Mouse (Mus musculus): Measurements from ENCODE around the gene Haus2. TPM values are rescaled to one million over a fixed set of nuclear protein-coding genes. Genes with fewer than 3 reads are reported as not detected.

The Haus2 gene
- polyA plus RNA-seq, 1 experiment from 2014 or later, result 24.6 TPM

- Histone ChIP-seq H3K9ac (replicated peaks; ENCODE audit: low read depth, low read length) (no peak overlapping the region), H3K9me3 (ENCODE audit: control insufficient read depth, low read depth, low read length) (no peaks in the 10 kb centered on the region), H3K27me3 (ENCODE audit: control insufficient read depth, insufficient read depth, low read length) (no peaks in the 10 kb centered on the region), H3K36me3 (ENCODE audit: control insufficient read depth, insufficient read depth, low read length) (no peaks in the 10 kb centered on the region), H3K4me1 (ENCODE audit: control insufficient read depth, insufficient read depth, low read length) (no peaks in the 10 kb centered on the region), H3K4me3 (ENCODE audit: low read depth, low read length) (no peak overlapping the region), H3K4me2 (replicated peaks; ENCODE audit: low read depth, low read length) (no peak overlapping the region), H3K27ac (ENCODE audit: low read length) (no peak overlapping the region)
- 84% methylated on average over 3 of the region's 3 CpGs for WGBS
- ATAC-seq (ENCODE audit: insufficient number of reproducible peaks, insufficient read depth, low FRiP score, low read depth), result no peak
Measured at GRCm38 (mm10) chr2:120663491-120664154, 54.4 kb downstream of the Haus2 start.

GRCm38 (mm10) chr2:120667446-120667845 lies 58.3 kb downstream of the Haus2 start:
- 83% methylated on average over 2 of the region's 2 CpGs for WGBS

GRCm38 (mm10) chr2:120670253-120670652 lies 61.1 kb downstream of the Haus2 start:
- no peaks in the 10 kb centered on the region; the same call in 1 of the 2 replicates for H3K36me3 ChIP-seq (ENCODE audit: control insufficient read depth, insufficient read depth, low read length)
- no peaks in the 10 kb centered on the region for H3K9me3 ChIP-seq (ENCODE audit: control insufficient read depth, low read depth, low read length)
- no peak overlapping the region for H3K4me2 ChIP-seq (replicated peaks; ENCODE audit: low read depth, low read length)
- WGBS, result 66% methylated on average over 2 of the region's 2 CpGs
- ATAC-seq (ENCODE audit: insufficient number of reproducible peaks, insufficient read depth, low FRiP score, low read depth), result no peak
- no peaks in the 10 kb centered on the region for H3K27me3 ChIP-seq (ENCODE audit: control insufficient read depth, insufficient read depth, low read length)
- H3K27ac ChIP-seq (ENCODE audit: low read length), result no peak overlapping the region
- no peak overlapping the region for H3K9ac ChIP-seq (replicated peaks; ENCODE audit: low read depth, low read length)
- no peak overlapping the region for H3K4me3 ChIP-seq (ENCODE audit: low read depth, low read length)
- H3K4me1 ChIP-seq (ENCODE audit: control insufficient read depth, insufficient read depth, low read length), result no peaks in the 10 kb centered on the region

More at GRCm38 (mm10) chr2:120667446-120667845, 58.3 kb downstream of the Haus2 start:
- ATAC-seq (ENCODE audit: insufficient number of reproducible peaks, insufficient read depth, low FRiP score, low read depth), result no peak
- Histone ChIP-seq H3K27ac (ENCODE audit: low read length) (no peak overlapping the region), H3K36me3 (ENCODE audit: control insufficient read depth, insufficient read depth, low read length) (no peaks in the 10 kb centered on the region), H3K4me3 (ENCODE audit: low read depth, low read length) (no peak overlapping the region), H3K9ac (replicated peaks; ENCODE audit: low read depth, low read length) (no peak overlapping the region), H3K27me3 (ENCODE audit: control insufficient read depth, insufficient read depth, low read length) (no peaks in the 10 kb centered on the region), H3K9me3 (ENCODE audit: control insufficient read depth, low read depth, low read length) (no peaks in the 10 kb centered on the region), H3K4me1 (ENCODE audit: control insufficient read depth, insufficient read depth, low read length) (no peaks in the 10 kb centered on the region), H3K4me2 (replicated peaks; ENCODE audit: low read depth, low read length) (no peak overlapping the region)

Other genes with a start within 250 kb of the Haus2 start
- gene Ganc, start 205.5 kb upstream of the Haus2 start, polyA plus RNA-seq (2014; fragmentation: Nextera tagmentation; extraction: Ambion mirVana), result 7.6 and 10.5 TPM in 2 replicates
- 23.2 and 28.7 TPM in 2 replicates for gene Tmem87a, start 205.3 kb upstream of the Haus2 start, polyA plus RNA-seq (2014; fragmentation: Nextera tagmentation; extraction: Ambion mirVana)
- gene Capn3, start 153.4 kb upstream of the Haus2 start, polyA plus RNA-seq (2014; fragmentation: Nextera tagmentation; extraction: Ambion mirVana), result 0.42 and 1.1 TPM in 2 replicates
- 66.6 and 70.8 TPM in 2 replicates for gene Zfp106, start 45.5 kb upstream of the Haus2 start, polyA plus RNA-seq (2014; fragmentation: Nextera tagmentation; extraction: Ambion mirVana)
- gene Snap23, start 41.7 kb upstream of the Haus2 start, polyA plus RNA-seq (2014; fragmentation: Nextera tagmentation; extraction: Ambion mirVana), result 52.9 and 61.9 TPM in 2 replicates
- 16.8 and 20.1 TPM in 2 replicates for gene Lrrc57, start 137 bp downstream of the Haus2 start, polyA plus RNA-seq (2014; fragmentation: Nextera tagmentation; extraction: Ambion mirVana)
- 10.0 and 10.5 TPM in 2 replicates for gene Stard9, start 19.7 kb downstream of the Haus2 start, polyA plus RNA-seq (2014; fragmentation: Nextera tagmentation; extraction: Ambion mirVana)
- 7.9 and 10.3 TPM in 2 replicates for gene Cdan1, start 240.7 kb downstream of the Haus2 start, polyA plus RNA-seq (2014; fragmentation: Nextera tagmentation; extraction: Ambion mirVana)
- gene Ttbk2, start 241.2 kb downstream of the Haus2 start, polyA plus RNA-seq (2014; fragmentation: Nextera tagmentation; extraction: Ambion mirVana), result 5.1 and 6.3 TPM in 2 replicates